Mouse (Mus musculus): Measurements from ENCODE around the gene Gm3194. TPM values are rescaled to one million over a fixed set of nuclear protein-coding genes. Genes with fewer than 3 reads are reported as not detected.
"Not testable (repeated sequence)": the region's sequence is repeated elsewhere in the genome, so short reads cannot be mapped to it uniquely, and the experiment has no call there.

Gm3194 gene
- 0.50 and 0.60 TPM in 2 replicates for polyA plus RNA-seq (2015; fragmentation: Nextera tagmentation; extraction: Ambion mirVana)

DNA sequence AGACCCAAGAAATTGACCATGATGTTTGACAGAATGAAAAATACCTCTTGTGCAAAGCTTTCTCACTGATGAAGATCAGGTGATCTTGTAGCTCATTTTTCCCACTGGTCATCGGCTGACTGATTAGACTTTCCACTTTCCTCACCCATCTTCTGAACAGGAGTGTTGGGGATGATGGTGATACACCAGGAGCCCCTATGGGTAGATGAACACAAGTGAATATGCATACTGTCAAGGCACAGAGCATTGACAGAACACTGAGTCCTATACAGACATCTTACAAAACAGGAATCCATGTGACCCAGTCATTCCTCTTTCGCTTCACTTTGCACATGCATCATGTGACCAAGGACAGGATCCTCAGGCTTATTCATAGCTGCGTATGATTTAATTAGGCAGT lies at the start of gene Gm3194:
Gm3194 (minus strand) TSS at position 101 of the 400 bp plus-strand sequence.
- H3K27ac ChIP-seq; H3K4me3 ChIP-seq (replicated peaks; ENCODE audit: low read depth, low read length); ATAC-seq (replicated peaks; ENCODE audit: low FRiP score, low read depth); H3K4me1 ChIP-seq (replicated peaks; ENCODE audit: insufficient read depth, low read length); H3K27me3 ChIP-seq (ENCODE audit: insufficient read depth, low read length); H3K36me3 ChIP-seq (ENCODE audit: insufficient read depth, low read length); H3K4me2 ChIP-seq (ENCODE audit: low read length); H3K9me3 ChIP-seq (replicated peaks; ENCODE audit: low read length); H3K9ac ChIP-seq (ENCODE audit: low read depth, low read length); DNase-seq (ENCODE audit: low spot score): not testable (repeated sequence)
- no CpG with 5 or more reads among the region's 3 CpGs for WGBS

DNA sequence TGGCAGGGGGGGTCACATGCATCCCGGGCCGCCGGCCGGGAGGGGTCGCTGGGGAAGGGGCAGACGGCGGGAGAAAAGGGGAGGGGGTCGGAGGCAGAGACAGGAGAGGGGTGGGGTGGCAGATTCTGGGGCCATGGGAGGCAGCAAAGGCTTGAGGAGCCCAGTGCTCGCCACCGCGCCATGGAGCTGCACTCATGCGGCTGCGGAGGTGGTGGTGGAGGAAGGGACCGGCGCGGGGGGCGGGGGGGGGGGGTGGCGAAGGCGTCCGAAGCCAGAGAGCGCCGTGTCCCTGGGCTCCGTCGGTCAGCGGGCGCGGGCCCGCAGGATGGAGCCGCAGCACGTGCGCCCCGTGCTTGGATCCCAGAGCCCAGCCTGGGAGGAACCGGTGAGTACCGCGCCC lies 46.1 kb upstream of the Gm3194 start, which contains the start of gene Gm3488:
Gm3488 (plus strand) TSS at position 301 of the 400 bp plus-strand sequence.
- H3K4me2 ChIP-seq (ENCODE audit: low read length); ATAC-seq (replicated peaks; ENCODE audit: low FRiP score, low read depth); H3K4me1 ChIP-seq (replicated peaks; ENCODE audit: insufficient read depth, low read length); H3K4me3 ChIP-seq (replicated peaks; ENCODE audit: low read depth, low read length); H3K9ac ChIP-seq (ENCODE audit: low read depth, low read length); H3K27me3 ChIP-seq (ENCODE audit: insufficient read depth, low read length); H3K9me3 ChIP-seq (replicated peaks; ENCODE audit: low read length); H3K36me3 ChIP-seq (ENCODE audit: insufficient read depth, low read length); DNase-seq (ENCODE audit: low spot score); H3K27ac ChIP-seq: not testable (repeated sequence)
- no CpG with 5 or more reads among the region's 35 CpGs for WGBS

DNA sequence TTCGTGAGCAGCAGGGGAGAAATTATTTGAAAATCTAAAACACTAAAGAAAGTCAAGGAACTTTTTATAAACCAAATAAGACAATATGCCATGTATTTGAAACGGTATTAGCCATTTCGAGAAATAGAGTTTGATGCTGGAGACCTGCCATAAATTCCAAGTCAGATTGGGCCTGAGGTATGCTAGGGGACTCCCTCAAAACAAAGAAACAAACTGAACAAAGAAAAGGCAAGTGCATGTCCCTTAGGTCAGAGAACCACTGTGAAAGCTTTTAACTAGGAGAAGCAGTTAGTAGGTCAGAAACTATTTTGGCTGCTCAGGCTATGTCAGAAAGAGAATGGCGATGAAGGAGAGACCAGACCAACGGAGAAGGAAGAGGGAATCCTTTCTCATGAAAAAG lies 28.6 kb upstream of the Gm3194 start, which contains the start of gene Gm3187:
Gm3187 (plus strand) TSS at position 301 of the 400 bp plus-strand sequence.
- not testable (repeated sequence) for H3K4me3 ChIP-seq (replicated peaks; ENCODE audit: low read depth, low read length); H3K27ac ChIP-seq; H3K9ac ChIP-seq (ENCODE audit: low read depth, low read length); DNase-seq (ENCODE audit: low spot score); H3K36me3 ChIP-seq (ENCODE audit: insufficient read depth, low read length); H3K9me3 ChIP-seq (replicated peaks; ENCODE audit: low read length); H3K4me2 ChIP-seq (ENCODE audit: low read length); ATAC-seq (replicated peaks; ENCODE audit: low FRiP score, low read depth); H3K4me1 ChIP-seq (replicated peaks; ENCODE audit: insufficient read depth, low read length); H3K27me3 ChIP-seq (ENCODE audit: insufficient read depth, low read length)
- 80% methylated on average over 4 of the region's 5 CpGs for WGBS

DNA sequence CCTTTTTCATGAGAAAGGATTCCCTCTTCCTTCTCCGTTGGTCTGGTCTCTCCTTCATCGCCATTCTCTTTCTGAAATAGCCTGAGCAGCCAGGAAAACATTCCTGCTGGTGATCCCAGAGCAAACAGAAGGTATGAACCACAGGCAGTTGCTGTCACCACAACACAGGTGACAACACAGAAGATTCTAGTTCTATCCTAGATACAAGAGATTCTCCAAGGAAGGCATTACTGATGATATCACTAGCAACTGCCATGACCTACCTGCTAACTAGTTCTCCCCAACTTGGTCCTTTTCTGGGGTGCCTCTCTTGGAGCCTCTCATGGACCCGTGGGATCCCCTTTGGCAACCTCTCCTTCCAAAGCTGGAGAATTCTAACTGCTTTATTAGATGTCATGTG lies 22.5 kb upstream of the Gm3194 start, which contains the start of gene Gm8246:
Gm8246 (minus strand) TSS at position 101 of the 400 bp plus-strand sequence.
- not testable (repeated sequence) for H3K4me2 ChIP-seq (ENCODE audit: low read length); H3K9me3 ChIP-seq (replicated peaks; ENCODE audit: low read length); DNase-seq (ENCODE audit: low spot score); H3K27me3 ChIP-seq (ENCODE audit: insufficient read depth, low read length); H3K9ac ChIP-seq (ENCODE audit: low read depth, low read length); H3K4me1 ChIP-seq (replicated peaks; ENCODE audit: insufficient read depth, low read length); H3K36me3 ChIP-seq (ENCODE audit: insufficient read depth, low read length); H3K4me3 ChIP-seq (replicated peaks; ENCODE audit: low read depth, low read length); ATAC-seq (replicated peaks; ENCODE audit: low FRiP score, low read depth); H3K27ac ChIP-seq
- no CpG with 5 or more reads among the region's 3 CpGs for WGBS

DNA sequence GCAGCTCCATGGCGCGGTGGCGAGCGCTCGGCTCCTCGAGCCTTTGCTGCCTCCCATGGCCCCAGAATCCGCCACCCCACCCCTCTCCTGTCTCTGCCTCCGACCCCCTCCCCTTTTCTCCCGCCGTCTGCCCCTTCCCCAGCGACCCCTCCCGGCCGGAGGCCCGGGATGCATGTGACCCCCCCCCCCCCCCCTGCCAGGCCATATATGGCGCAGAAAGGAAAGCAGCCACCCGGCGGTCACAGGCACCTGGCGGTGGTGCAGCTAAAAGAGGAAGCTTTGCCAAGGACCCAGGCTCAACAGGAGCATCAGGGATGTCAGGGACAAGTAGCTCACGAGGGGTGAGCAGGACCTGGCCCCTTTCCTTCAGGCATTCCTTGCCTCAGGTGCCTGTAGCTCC lies 5.2 kb upstream of the Gm3194 start:
- not testable (repeated sequence) for H3K4me2 ChIP-seq (ENCODE audit: low read length); H3K4me1 ChIP-seq (replicated peaks; ENCODE audit: insufficient read depth, low read length); H3K36me3 ChIP-seq (ENCODE audit: insufficient read depth, low read length); H3K27ac ChIP-seq; H3K9me3 ChIP-seq (replicated peaks; ENCODE audit: low read length); DNase-seq (ENCODE audit: low spot score); ATAC-seq (replicated peaks; ENCODE audit: low FRiP score, low read depth); H3K4me3 ChIP-seq (replicated peaks; ENCODE audit: low read depth, low read length); H3K9ac ChIP-seq (ENCODE audit: low read depth, low read length); H3K27me3 ChIP-seq (ENCODE audit: insufficient read depth, low read length)
- no CpG with 5 or more reads among the region's 19 CpGs for WGBS

GRCm38 (mm10) chr14:5388949-5389348 lies 66.3 kb downstream of the Gm3194 start, which contains the start of gene Gm3500:
Gene Gm3500, minus strand, starts transcription at chr14:5389049.
- not testable (repeated sequence) for ATAC-seq (replicated peaks; ENCODE audit: low FRiP score, low read depth); DNase-seq (ENCODE audit: low spot score)
- WGBS, result no CpG with 5 or more reads among the region's 37 CpGs

More at GRCm38 (mm10) chr14:5388949-5389348, 66.3 kb downstream of the Gm3194 start, which contains the start of gene Gm3500:
- not testable (repeated sequence) for H3K4me3 ChIP-seq (replicated peaks; ENCODE audit: low read depth, low read length); H3K27me3 ChIP-seq (ENCODE audit: insufficient read depth, low read length); H3K27ac ChIP-seq; H3K4me1 ChIP-seq (replicated peaks; ENCODE audit: insufficient read depth, low read length); H3K4me2 ChIP-seq (ENCODE audit: low read length); H3K9ac ChIP-seq (ENCODE audit: low read depth, low read length); H3K9me3 ChIP-seq (replicated peaks; ENCODE audit: low read length); H3K36me3 ChIP-seq (ENCODE audit: insufficient read depth, low read length)

Other genes starting within 250 kb of the Gm3194 start
- not detected in 2 replicates for gene Gm3526, start 194.9 kb downstream of the Gm3194 start, polyA plus RNA-seq (2015; fragmentation: Nextera tagmentation; extraction: Ambion mirVana)
- gene Gm3542, start 120.5 kb downstream of the Gm3194 start, polyA plus RNA-seq (2015; fragmentation: Nextera tagmentation; extraction: Ambion mirVana), result not detected in 2 replicates
- gene Gm3500, start 66.4 kb downstream of the Gm3194 start, polyA plus RNA-seq (2015; fragmentation: Nextera tagmentation; extraction: Ambion mirVana), result 0.15 and 0.21 TPM in 2 replicates
- not detected in 2 replicates for gene Gm8246, start 22.4 kb upstream of the Gm3194 start, polyA plus RNA-seq (2015; fragmentation: Nextera tagmentation; extraction: Ambion mirVana)
- gene Gm3187, start 28.7 kb upstream of the Gm3194 start, polyA plus RNA-seq (2015; fragmentation: Nextera tagmentation; extraction: Ambion mirVana), result not detected in 2 replicates
- gene Gm3488, start 46.2 kb upstream of the Gm3194 start, polyA plus RNA-seq (2015; fragmentation: Nextera tagmentation; extraction: Ambion mirVana), result 0.50 and 0.59 TPM in 2 replicates
- gene Gm3532, start 83.0 kb upstream of the Gm3194 start, polyA plus RNA-seq (2015; fragmentation: Nextera tagmentation; extraction: Ambion mirVana), result not detected in 2 replicates
- not detected in 2 replicates for gene Gm8265, start 177.6 kb upstream of the Gm3194 start, polyA plus RNA-seq (2015; fragmentation: Nextera tagmentation; extraction: Ambion mirVana)
- gene Gm9603, start 232.0 kb upstream of the Gm3194 start, polyA plus RNA-seq (2015; fragmentation: Nextera tagmentation; extraction: Ambion mirVana), result not detected in 2 replicates